Mouse (Mus musculus) heart, adult 18-20 months (tissue): ENCODE results near the gene Mt1. TPM values are rescaled to one million over a fixed set of nuclear protein-coding genes. Genes with fewer than 3 reads are reported as not detected.
A peak's percentile ranks its signal among the peaks of the same experiment; 100 is the strongest.

Experiments
- DNase-seq, 2 experiments: peaks; one replicate each; pipeline ENCODE4 v3.0.0; 2021 to 2022; ENCODE audit warnings: mixed read lengths in 1 of 2
- total RNA-seq, 2 experiments: library from RNA; stranded (reverse); gene quantifications; 2 replicates each; pipeline ENCODE4 v1.2.3; 2021

Mt1 gene
- total RNA-seq, 2 experiments from 2014 or later, result 240 to 413 TPM

DNA sequence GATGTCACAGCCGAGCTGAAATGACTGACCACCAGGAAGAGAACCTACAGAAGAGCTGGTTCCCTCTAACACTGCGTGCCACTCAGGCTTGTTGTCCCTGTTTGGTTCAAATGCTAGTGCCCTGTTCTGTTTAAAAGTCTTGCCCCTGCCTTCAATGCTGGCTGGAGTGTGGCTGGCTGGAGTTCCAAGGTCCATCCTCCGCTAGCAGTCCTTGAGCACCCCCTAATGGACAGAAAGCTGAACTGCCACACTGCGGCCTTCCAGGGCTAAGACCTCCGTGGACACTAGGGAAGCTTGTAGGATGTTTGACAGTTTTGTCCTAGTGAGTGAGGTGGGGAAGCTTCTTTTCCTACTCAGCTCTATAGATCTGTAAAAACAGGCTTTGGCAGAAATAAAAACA, 26.9 kb downstream of the Mt1 start:
- DNase-seq, result peak; percentile 56 to 85

GRCm38 (mm10) chr8:94206256-94206655, 27.4 kb downstream of the Mt1 start:
- DNase-seq, result no peak

- DNase-seq, result no peak
Observed at GRCm38 (mm10) chr8:94207491-94207890, 28.6 kb downstream of the Mt1 start.

- peak; percentile 13 to 36 for DNase-seq
Observed at GRCm38 (mm10) chr8:94209639-94210038, 30.8 kb downstream of the Mt1 start.

DNA sequence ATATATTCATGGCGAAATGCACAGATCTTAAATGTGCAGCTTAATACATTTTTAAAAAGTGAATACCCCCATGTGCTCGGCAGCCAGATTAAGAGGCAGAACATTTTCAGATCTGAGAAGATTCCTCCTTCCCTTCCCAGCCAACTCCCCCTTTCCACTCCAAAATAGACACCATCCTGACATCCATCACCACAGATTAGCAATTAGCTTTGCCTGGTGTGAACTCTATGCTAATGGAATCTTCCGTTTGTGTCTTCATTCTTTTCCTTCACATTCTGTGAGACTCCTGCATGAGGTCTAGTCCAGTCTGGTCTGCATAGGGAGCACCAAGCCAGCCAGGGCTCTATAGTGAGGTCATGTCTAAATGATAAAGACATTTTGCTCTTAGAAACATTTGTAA, 31.3 kb downstream of the Mt1 start:
- no peak for DNase-seq

GRCm38 (mm10) chr8:94213819-94214218, 34.9 kb downstream of the Mt1 start:
- no peak for DNase-seq

DNA sequence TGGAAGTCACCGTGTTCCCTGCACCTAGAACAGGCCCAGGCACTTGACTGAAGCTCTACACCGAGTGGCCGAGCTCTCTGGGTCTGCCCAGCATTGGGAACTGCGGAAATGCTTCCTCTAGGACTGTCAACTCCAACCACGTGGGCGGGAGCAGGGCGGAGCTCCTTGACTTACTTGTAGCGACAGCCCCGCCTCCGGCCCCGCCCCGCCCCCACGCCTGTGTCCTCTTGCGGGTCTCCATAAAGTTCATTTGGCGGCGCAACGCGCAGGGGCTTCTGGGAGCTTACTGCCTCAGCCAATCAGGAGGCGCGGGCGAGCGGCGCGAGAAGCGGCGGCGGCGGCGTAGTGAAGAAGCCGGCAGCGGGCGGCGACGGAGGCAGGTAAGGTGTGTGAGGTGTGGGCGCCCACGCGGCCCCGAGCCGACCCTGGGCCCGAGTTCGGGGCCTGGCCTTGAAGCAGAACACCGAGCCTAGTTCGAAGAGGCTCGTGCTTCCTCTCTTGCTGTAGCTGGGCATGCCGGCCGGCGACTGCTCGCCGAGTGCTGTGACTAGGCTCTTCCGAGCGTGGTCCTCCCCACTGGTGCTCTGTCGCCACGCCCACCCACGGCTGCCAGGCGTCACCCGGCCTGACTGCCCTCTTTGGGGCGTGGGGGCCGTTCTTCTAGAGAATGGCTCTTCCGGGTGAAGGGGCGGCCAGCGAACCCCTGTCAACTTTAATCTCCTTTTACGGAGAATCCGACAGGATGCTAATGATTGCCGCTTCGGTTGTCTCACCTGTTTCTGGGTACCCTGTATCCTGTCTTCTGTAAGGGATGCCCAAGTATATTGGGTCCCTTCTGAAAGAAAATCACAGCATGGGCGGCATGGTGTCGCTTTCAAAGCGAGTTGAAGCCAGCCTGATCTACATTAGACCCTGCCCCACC, 35.6 kb downstream of the Mt1 start, which contains the start of gene Nup93:
Gene Nup93, plus strand, starts transcription at position 313 of the 922 bp plus-strand sequence.
- DNase-seq, result peak; percentile 98 to 99

- DNase-seq, result no peak
Observed at GRCm38 (mm10) chr8:94227381-94227939, 48.6 kb downstream of the Mt1 start.

Other genes with a start within 250 kb of the Mt1 start
- gene Amfr, start 166.2 kb upstream of the Mt1 start, total RNA-seq, result 100 to 1,000 TPM; 130 to 155 TPM
- gene Nudt21, start 142.1 kb upstream of the Mt1 start, total RNA-seq, result 10 to 100 TPM; 23.6 to 24.7 TPM
- gene Ogfod1, start 141.9 kb upstream of the Mt1 start, total RNA-seq, result 10 to 100 TPM; 31.0 to 35.5 TPM
- gene Bbs2, start 80.2 kb upstream of the Mt1 start, total RNA-seq, result 10 to 100 TPM in 1 of 2 experiments, 1 to 10 TPM in 1; 7.6 to 10.1 TPM
- gene Mt4, start 41.9 kb upstream of the Mt1 start, total RNA-seq, result not detected
- gene Mt3, start 26.5 kb upstream of the Mt1 start, total RNA-seq, result 1 to 10 TPM; 2.2 to 2.4 TPM
- gene Mt2, start 6.4 kb upstream of the Mt1 start, total RNA-seq, result 10 to 100 TPM; 24.4 to 89.7 TPM
- 10 to 100 TPM; 15.6 to 16.2 TPM for gene Nup93, start 35.5 kb downstream of the Mt1 start, total RNA-seq
- gene Slc12a3, start 150.1 kb downstream of the Mt1 start, total RNA-seq, result under 1 TPM; 0.12 to 0.41 TPM
- gene Herpud1, start 207.4 kb downstream of the Mt1 start, total RNA-seq, result 100 to 1,000 TPM; 204 to 275 TPM